Mouse (Mus musculus): ENCODE data around the gene Orc5. TPM values are rescaled to one million over a fixed set of nuclear protein-coding genes. Genes with fewer than 3 reads are reported as not detected.
A peak's percentile ranks its signal among the peaks of the same experiment; 100 is the strongest.
"Not testable (repeated sequence)": the region's sequence is repeated elsewhere in the genome, so short reads cannot be mapped to it uniquely, and the experiment has no call there.

Gene Orc5
- polyA plus RNA-seq, 1 experiment from 2014 or later, result 34.4 TPM

- Histone ChIP-seq H3K4me2 (no peak overlapping the region), H3K9ac (no peak overlapping the region), H3K4me3 (no peak overlapping the region), H3K27ac (ENCODE audit: poor library complexity, severe bottlenecking) (no peak overlapping the region), H3K27me3 (replicated peaks) (no peaks in the 10 kb centered on the region), H3K36me3 (peaks cover 14% of the 10 kb centered on the region), H3K4me1 (replicated peaks) (no peaks in the 10 kb centered on the region), H3K9me3 (replicated peaks) (no peaks in the 10 kb centered on the region)
- peak; percentile 87 for ATAC-seq (ENCODE audit: insufficient number of reproducible peaks, low FRiP score)
- 55% methylated on average over 1 of the region's 1 CpGs for WGBS
Measured at GRCm38 (mm10) chr5:22485764-22486163, 64.5 kb downstream of the Orc5 start.

GRCm38 (mm10) chr5:22482567-22482966, 67.7 kb downstream of the Orc5 start:
- Histone ChIP-seq H3K27ac (ENCODE audit: poor library complexity, severe bottlenecking) (no peak overlapping the region), H3K9me3 (replicated peaks) (no peaks in the 10 kb centered on the region), H3K9ac (no peak overlapping the region), H3K4me1 (replicated peaks) (no peaks in the 10 kb centered on the region), H3K27me3 (replicated peaks) (no peaks in the 10 kb centered on the region), H3K4me3 (no peak overlapping the region), H3K36me3 (peaks cover 11% of the 10 kb centered on the region; the same call in 1 of the 2 replicates), H3K4me2 (no peak overlapping the region)
- WGBS, result 91% methylated on average over 5 of the region's 5 CpGs
- ATAC-seq (ENCODE audit: insufficient number of reproducible peaks, low FRiP score), result no peak

DNA sequence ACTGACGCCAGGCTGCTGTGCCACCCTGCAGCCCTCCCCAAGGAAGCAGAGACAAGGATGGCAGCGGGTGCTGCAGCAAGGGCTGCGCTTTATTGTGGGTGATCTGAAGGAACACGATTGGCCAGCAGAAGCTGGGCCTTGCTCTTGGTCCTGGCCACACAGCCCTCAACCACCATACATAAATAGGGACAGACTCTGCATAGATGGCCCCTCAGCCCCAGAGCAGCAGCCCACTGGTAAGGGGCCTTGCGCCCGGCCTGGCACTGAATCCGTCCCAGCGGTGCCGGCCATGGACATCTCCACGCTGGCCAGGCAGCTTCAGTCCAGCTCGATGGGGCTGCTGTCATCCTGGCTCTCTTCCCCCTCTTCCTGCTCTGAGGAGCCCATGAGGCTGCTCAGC, 77.8 kb downstream of the Orc5 start:
- H3K9me3 ChIP-seq (replicated peaks); H3K4me1 ChIP-seq (replicated peaks); H3K9ac ChIP-seq; H3K27ac ChIP-seq (ENCODE audit: poor library complexity, severe bottlenecking); ATAC-seq (ENCODE audit: insufficient number of reproducible peaks, low FRiP score); H3K4me3 ChIP-seq; H3K36me3 ChIP-seq; H3K27me3 ChIP-seq (replicated peaks); H3K4me2 ChIP-seq: not testable (repeated sequence)
- WGBS, result 90% methylated on average over 8 of the region's 11 CpGs

DNA sequence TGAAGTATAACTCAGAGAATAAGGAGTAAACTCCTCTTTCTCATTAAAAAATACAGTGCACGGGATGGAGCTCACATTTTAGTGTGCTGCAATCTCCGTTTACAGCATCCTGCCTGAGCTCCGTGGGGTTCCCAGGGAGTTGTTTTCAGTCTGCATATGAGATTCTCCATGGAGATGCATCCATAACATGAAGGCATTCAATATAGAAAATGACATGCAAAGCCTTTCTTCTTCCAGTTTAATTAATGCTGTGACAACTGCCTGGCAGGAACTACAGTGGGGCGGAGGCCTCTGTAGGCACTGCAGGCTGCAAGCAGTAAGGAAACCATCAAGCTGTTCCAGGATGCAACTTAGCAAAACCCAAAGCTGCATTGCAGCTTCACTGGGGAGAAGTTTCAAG, 79.0 kb downstream of the Orc5 start:
- H3K4me2 ChIP-seq, result no peak overlapping the region
- no peaks in the 10 kb centered on the region for H3K27me3 ChIP-seq (replicated peaks)

DNA sequence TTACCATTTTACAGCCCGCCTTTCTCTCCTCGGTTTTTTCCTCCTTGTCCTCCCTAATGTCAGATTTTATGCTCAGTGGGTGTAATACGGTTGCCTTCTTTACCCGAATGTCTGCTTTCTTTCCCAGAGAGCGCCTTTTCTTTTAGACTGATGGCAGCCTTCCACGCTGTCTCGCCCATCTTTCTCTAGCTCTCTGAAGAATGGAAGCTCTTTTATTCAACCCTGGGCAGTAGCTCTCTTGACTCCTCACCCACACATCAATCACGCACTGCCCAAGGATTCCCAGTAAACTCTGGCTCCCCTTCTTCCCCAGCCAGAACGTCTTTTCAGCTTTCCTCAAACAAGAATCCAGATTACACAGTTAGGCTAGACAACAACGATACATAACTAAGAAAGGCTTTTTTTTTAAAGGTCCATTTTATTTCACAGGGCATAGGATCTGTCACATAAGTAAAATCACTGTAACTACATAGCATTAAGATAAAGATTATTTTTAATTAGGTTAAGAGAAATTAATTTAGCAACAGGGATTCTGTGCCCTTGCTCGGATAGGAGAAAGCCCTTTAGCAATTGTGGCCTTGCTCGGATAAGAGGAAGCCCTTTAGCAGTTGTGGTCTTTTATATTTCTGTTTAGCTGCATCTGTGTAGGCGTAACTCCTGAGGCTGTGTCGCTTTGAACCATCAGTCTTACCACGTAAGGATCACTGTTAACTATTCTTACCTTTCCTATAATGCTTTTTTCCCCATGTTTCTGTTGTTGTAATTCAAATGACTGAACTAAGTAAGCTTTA, 97.2 kb downstream of the Orc5 start:
- Histone ChIP-seq H3K4me2 (no peak overlapping the region), H3K36me3 (no peaks in the 10 kb centered on the region), H3K4me1 (replicated peaks) (no peaks in the 10 kb centered on the region), H3K9ac (no peak overlapping the region), H3K4me3 (no peak overlapping the region), H3K27me3 (replicated peaks) (no peaks in the 10 kb centered on the region), H3K9me3 (replicated peaks) (no peaks in the 10 kb centered on the region), H3K27ac (ENCODE audit: poor library complexity, severe bottlenecking) (no peak overlapping the region)
- WGBS, result 77% methylated on average over 15 of the region's 15 CpGs
- ATAC-seq (ENCODE audit: insufficient number of reproducible peaks, low FRiP score), result no peak

More for the DNA sequence above, 79.0 kb downstream of the Orc5 start:
- no peaks in the 10 kb centered on the region for H3K9me3 ChIP-seq (replicated peaks)
- H3K36me3 ChIP-seq, result no peaks in the 10 kb centered on the region
- no peak overlapping the region for H3K9ac ChIP-seq
- 73% methylated on average over 4 of the region's 4 CpGs for WGBS
- no peak overlapping the region for H3K27ac ChIP-seq (ENCODE audit: poor library complexity, severe bottlenecking)
- no peaks in the 10 kb centered on the region for H3K4me1 ChIP-seq (replicated peaks)
- ATAC-seq (ENCODE audit: insufficient number of reproducible peaks, low FRiP score), result no peak
- H3K4me3 ChIP-seq, result no peak overlapping the region

GRCm38 (mm10) chr5:22452452-22452851, 97.8 kb downstream of the Orc5 start:
- Histone ChIP-seq H3K27me3 (replicated peaks) (no peaks in the 10 kb centered on the region), H3K4me3 (no peak overlapping the region), H3K27ac (ENCODE audit: poor library complexity, severe bottlenecking) (no peak overlapping the region), H3K36me3 (no peaks in the 10 kb centered on the region), H3K4me2 (no peak overlapping the region), H3K9ac (no peak overlapping the region), H3K4me1 (replicated peaks) (no peaks in the 10 kb centered on the region), H3K9me3 (replicated peaks) (no peaks in the 10 kb centered on the region)
- 83% methylated on average over 9 of the region's 9 CpGs for WGBS
- ATAC-seq (ENCODE audit: insufficient number of reproducible peaks, low FRiP score), result no peak

GRCm38 (mm10) chr5:22451764-22452163, 98.5 kb downstream of the Orc5 start:
- 65% methylated on average over 3 of the region's 3 CpGs for WGBS
- Histone ChIP-seq H3K4me2 (no peak overlapping the region), H3K9me3 (replicated peaks) (no peaks in the 10 kb centered on the region), H3K4me3 (no peak overlapping the region), H3K27ac (ENCODE audit: poor library complexity, severe bottlenecking) (no peak overlapping the region), H3K9ac (no peak overlapping the region), H3K4me1 (replicated peaks) (no peaks in the 10 kb centered on the region), H3K27me3 (replicated peaks) (no peaks in the 10 kb centered on the region), H3K36me3 (no peaks in the 10 kb centered on the region)
- no peak for ATAC-seq (ENCODE audit: insufficient number of reproducible peaks, low FRiP score)

GRCm38 (mm10) chr5:22449492-22449891, 100.7 kb downstream of the Orc5 start:
- ATAC-seq (ENCODE audit: insufficient number of reproducible peaks, low FRiP score), result no peak
- Histone ChIP-seq H3K27ac (ENCODE audit: poor library complexity, severe bottlenecking) (no peak overlapping the region), H3K4me1 (replicated peaks) (no peaks in the 10 kb centered on the region), H3K4me2 (no peak overlapping the region), H3K27me3 (replicated peaks) (no peaks in the 10 kb centered on the region), H3K36me3 (no peaks in the 10 kb centered on the region), H3K9me3 (replicated peaks) (no peaks in the 10 kb centered on the region), H3K9ac (no peak overlapping the region), H3K4me3 (no peak overlapping the region)
- WGBS, result 52% methylated on average over 3 of the region's 3 CpGs

Other genes starting within 250 kb of the Orc5 start
- gene Reln, start 205.7 kb downstream of the Orc5 start, polyA plus RNA-seq (2016; fragmentation: Nextera tagmentation; extraction: Ambion mirVana), result 4.6 TPM in 2 replicates
- 0.09 and 0.12 TPM in 2 replicates for gene Lhfpl3, start 195.6 kb upstream of the Orc5 start, polyA plus RNA-seq (2016; fragmentation: Nextera tagmentation; extraction: Ambion mirVana)

All from heart, embryonic 12.5 days (tissue).